Mouse (Mus musculus) embryonic facial prominence, embryonic 11.5 days (tissue): ENCODE data around the gene Notch4. TPM values are rescaled to one million over a fixed set of nuclear protein-coding genes. Genes with fewer than 3 reads are reported as not detected.

ENCODE experiments used
- ATAC-seq: fragments of 200-750 bp; cut with Nextera tagmentation; replicated peaks from 2 replicates; pipeline ENCODE4 v1.8.0; 2017; ENCODE audit warnings: low read depth; ENCODE audit not compliant: insufficient number of reproducible peaks, low FRiP score, low TSS enrichment
- DNase-seq: peaks from one replicate; pipeline ENCODE4 v3.0.0-alpha.2; 2015; ENCODE audit warnings: low spot score
- H3K27ac ChIP-seq: fragments of 300-500 bp; sonication (generic); replicated peaks from 2 replicates; pipeline ENCODE4 v1.5.1; 2014; ENCODE audit warnings: mild to moderate bottlenecking, low read depth, low read length, control low read depth
- H3K27me3 ChIP-seq: fragments of 300-500 bp; sonication (generic); 2 replicates; pipeline ENCODE4 v1.6.1; 2014; ENCODE audit warnings: mild to moderate bottlenecking, low read length, moderate library complexity, mixed read lengths; ENCODE audit not compliant: control insufficient read depth, insufficient read depth
- H3K36me3 ChIP-seq: fragments of 300-500 bp; sonication (generic); replicated peaks from 2 replicates; pipeline ENCODE4 v1.6.1; 2014; ENCODE audit warnings: low read depth, mild to moderate bottlenecking, low read length, moderate library complexity, mixed read lengths; ENCODE audit not compliant: control insufficient read depth, insufficient read depth
- H3K4me1 ChIP-seq: fragments of 300-500 bp; sonication (generic); 2 replicates; pipeline ENCODE4 v1.6.1; 2014; ENCODE audit warnings: low read length, mixed read lengths; ENCODE audit not compliant: control insufficient read depth, insufficient read depth
- H3K4me2 ChIP-seq: fragments of 300-500 bp; sonication (generic); 2 replicates; pipeline ENCODE4 v1.6.1; 2014; ENCODE audit warnings: low read depth, mild to moderate bottlenecking, control low read depth, low read length, moderate library complexity
- H3K4me3 ChIP-seq: fragments of 300-500 bp; sonication (generic); 2 replicates; pipeline ENCODE4 v1.5.1; 2014; ENCODE audit warnings: low read depth, low read length, control low read depth
- H3K9ac ChIP-seq: fragments of 300-500 bp; sonication (generic); replicated peaks from 2 replicates; pipeline ENCODE4 v1.6.1; 2014; ENCODE audit warnings: mild to moderate bottlenecking, control low read depth, low read length
- H3K9me3 ChIP-seq: fragments of 300-500 bp; sonication (generic); replicated peaks from 2 replicates; pipeline ENCODE4 v1.6.1; 2016; ENCODE audit warnings: mild to moderate bottlenecking, low read length, inconsistent platforms, mixed read lengths; ENCODE audit not compliant: control insufficient read depth
- WGBS: fragments of 180-500 bp; shearing (Covaris S2); extraction: QIAGEN DNeasy Blood & Tissue Kit; methylation state at CpG from one replicate; pipeline ENCODE4 v1.1.7; 2014; 5-methylcytosine and 5-hydroxymethylcytosine counted together
- polyA plus RNA-seq: library from polyadenylated mRNA; unstranded; fragments of >200 nt; fragmentation: Nextera tagmentation; extraction: Ambion mirVana; gene quantifications from 2 replicates; pipeline ENCODE4 v1.2.1, GENCODE M21; 2014

Gene Notch4
- polyA plus RNA-seq, 1 experiment from 2014 or later, result 4.8 TPM

DNA sequence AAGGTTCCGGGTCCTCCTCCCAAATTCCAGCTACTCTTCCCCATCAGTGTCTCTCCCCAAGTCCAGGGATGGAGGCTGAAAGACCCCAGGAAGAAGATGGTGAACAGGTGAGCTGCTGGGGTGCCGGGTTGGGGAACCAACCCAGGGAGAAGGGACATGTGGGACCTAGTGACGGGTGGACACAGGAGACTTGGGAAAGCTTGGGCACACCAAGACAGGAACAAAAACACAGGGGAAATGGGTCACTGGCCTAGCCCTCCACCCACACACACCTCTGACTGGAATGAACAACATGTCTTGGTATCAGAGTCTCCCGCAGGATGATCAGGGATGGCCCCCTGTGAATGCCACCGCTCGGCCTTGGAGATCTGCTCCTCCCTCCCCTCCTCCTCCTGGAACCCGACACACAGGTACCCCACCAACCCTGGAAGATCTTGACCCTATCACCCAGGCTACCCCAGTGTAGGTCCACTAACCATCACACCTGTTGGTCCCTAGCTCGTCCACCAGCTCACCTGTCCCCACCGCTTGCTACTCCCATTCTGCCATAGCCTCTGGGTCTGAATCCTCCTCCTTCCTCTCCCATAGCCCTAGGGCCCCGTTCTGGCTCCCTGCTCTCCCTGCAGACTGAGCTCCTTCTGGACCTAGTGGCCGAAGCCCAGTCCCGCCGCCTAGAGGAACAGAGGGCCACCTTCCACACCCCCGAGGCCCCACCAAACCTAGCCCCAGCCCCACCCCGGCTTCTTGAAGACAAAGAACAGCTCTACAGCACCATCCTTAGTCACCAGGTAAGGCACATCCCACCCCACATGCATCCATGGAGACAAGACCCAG is 26.3 kb downstream of the Notch4 start:
- peak overlapping the region; percentile 99 for H3K27ac ChIP-seq
- H3K36me3 ChIP-seq, result peaks cover under 1% of the 10 kb centered on the region; the same call in 1 of the 2 replicates
- H3K9ac ChIP-seq, result no peak overlapping the region
- no peaks in the 10 kb centered on the region for H3K27me3 ChIP-seq
- H3K9me3 ChIP-seq, result no peaks in the 10 kb centered on the region
- H3K4me1 ChIP-seq, result peaks cover 37% of the 10 kb centered on the region
- 45% methylated on average over 14 of the region's 15 CpGs for WGBS
- H3K4me2 ChIP-seq, result no peak overlapping the region
- ATAC-seq (no peak), DNase-seq (no peak)
- 0 out of 2 replicates have a peak overlapping the region, but pooled peaks have one; percentile 15 for H3K4me3 ChIP-seq

DNA sequence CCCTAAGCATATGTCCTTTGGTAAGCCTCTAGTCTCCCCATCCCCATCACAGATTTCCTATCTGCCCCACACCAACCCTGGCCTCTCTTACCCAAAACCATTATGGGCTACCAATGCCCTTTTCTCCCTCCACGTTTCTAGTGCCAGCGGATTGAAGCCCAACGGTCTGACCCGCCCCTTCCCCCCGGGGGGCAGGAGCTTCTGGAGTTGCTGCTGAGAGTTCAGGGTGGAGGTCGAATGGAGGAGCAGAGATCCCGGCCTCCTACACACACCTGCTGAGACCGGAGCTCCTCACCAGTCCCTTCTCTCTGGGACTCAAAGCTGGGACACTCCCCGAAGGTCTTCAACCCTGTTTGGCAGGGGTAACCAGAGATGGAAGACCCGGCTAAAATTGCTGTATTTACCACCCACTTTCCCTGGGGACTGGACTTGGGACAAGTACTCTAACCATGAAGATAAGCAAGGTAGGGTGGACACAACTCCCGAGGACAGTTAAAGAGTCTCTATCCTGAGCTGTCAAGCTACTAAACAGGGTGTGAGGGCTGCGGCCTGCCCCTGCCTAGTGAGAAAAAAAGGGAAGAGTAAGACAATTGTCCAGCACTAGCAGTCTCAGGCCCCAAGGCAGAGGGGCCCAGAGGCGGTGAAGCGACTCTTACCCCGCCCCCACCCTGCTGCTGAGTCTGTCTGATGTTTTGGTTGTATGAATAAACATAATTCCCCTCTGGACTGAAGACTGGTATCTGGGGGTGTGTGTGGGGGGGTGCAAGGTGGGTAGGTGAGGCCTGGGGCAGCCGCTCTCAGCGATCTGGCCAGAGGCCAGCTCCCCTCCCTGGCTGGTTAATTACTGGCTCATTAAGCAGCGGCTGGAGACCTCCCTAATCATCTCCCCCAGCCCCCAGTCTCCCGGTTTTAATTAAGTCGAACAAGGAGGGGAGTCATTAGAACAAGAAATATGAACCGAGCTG is 27.2 kb downstream of the Notch4 start, which contains the start of gene Pbx2:
Pbx2 (plus strand) TSS at position 238 of the 965 bp plus-strand sequence.
- WGBS, result 3% methylated on average over 21 of the region's 21 CpGs
- Histone ChIP-seq H3K27me3 (no peaks in the 10 kb centered on the region), H3K4me1 (peaks cover 33% of the 10 kb centered on the region), H3K4me2 (peak within 1 kb of the TSS; percentile 93), H3K4me3 (peak within 1 kb of the TSS; percentile 91), H3K36me3 (peaks cover 3% of the 10 kb centered on the region; the same call in 1 of the 2 replicates), H3K27ac (peak within 1 kb of the TSS; percentile 99), H3K9me3 (no peaks in the 10 kb centered on the region), H3K9ac (peak within 1 kb of the TSS; percentile 98)
- peak; percentile 60 for DNase-seq
- 0 out of 2 replicates have a peak, but pooled peaks have one; percentile 7 for ATAC-seq

DNA sequence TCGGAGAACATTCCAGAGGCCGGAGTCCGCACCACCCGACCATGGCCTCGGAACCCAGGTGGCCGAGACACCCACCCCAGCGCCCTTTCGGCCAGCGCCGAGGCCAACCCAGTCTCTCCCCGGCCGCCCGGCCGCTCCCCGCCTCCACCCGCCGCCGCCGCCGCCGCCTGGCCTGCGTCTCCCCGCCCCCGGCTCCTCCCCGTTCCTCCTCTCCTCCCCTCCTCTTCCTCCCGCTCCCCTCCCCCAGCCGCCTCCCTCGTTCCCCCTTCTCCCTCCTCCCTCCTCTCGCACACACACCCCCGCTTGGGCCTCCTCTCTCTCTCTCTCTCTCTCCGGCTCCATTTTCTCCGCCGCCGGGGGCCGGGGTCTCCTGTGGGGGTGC is 27.9 kb downstream of the Notch4 start:
- ATAC-seq, result 0 out of 2 replicates have a peak, but pooled peaks have one; percentile 27

DNA sequence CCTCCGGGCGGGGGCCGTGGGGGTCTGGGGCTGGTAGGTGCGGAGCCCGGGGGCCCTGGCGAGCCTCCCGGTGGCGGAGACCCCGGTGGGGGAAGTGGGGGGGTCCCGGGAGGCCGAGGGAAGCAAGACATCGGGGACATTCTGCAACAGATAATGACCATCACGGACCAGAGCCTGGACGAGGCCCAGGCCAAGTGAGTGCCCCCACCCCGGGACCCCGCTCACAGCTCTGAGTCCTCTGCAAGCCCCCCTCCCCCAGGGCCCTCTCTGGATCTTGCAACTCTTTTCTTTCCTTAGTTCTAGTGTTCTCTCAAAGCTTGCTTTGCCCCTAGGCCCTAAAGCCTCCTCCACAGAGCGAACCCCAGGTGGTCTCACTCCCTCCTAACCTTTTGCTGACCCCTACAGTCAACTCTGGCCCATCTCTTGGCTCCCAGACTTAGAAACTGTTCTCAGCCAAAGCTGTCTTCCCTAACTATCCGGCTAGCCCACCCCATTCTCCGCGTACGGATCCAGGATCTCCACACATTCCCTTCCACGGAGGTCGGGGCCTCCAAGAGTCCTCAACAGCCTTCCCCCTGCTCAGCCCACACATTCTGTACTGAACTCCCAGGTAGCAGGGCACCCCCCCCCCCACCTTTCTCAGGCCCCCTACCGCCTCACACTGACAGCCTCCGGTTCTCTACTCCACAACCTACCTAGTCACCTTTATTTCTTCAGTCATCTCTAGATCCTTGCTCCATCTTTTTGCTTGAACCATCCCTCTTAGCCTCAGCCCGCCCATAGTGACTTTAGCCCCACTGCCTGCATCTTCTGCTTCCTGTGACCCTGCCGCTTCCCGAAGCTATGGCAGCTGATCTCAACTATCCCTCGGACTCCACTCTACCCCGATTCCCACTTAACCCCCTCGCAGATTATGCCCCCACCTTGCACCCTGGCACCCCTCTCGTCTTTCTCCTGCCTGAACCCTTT is 28.8 kb downstream of the Notch4 start:
- no peaks in the 10 kb centered on the region for H3K9me3 ChIP-seq
- peak overlapping the region; percentile 98 for H3K9ac ChIP-seq
- H3K27ac ChIP-seq, result peak overlapping the region; percentile 99
- ATAC-seq (no peak), DNase-seq (peak; percentile 63)
- peaks cover 34% of the 10 kb centered on the region for H3K4me1 ChIP-seq
- peaks cover 3% of the 10 kb centered on the region; the same call in 1 of the 2 replicates for H3K36me3 ChIP-seq
- no peaks in the 10 kb centered on the region for H3K27me3 ChIP-seq
- WGBS, result under 1% methylated on average over 30 of the region's 32 CpGs
- H3K4me3 ChIP-seq, result peak overlapping the region; percentile 91
- peak overlapping the region; percentile 93 for H3K4me2 ChIP-seq

More for the DNA sequence above, 27.9 kb downstream of the Notch4 start:
- peak; percentile 94 for DNase-seq
- Histone ChIP-seq H3K27me3 (no peaks in the 10 kb centered on the region), H3K4me2 (peak overlapping the region; percentile 93), H3K36me3 (peaks cover 3% of the 10 kb centered on the region; the same call in 1 of the 2 replicates), H3K4me3 (peak overlapping the region; percentile 91), H3K9me3 (no peaks in the 10 kb centered on the region), H3K4me1 (peaks cover 33% of the 10 kb centered on the region), H3K27ac (peak overlapping the region; percentile 99), H3K9ac (peak overlapping the region; percentile 98)
- 2% methylated on average over 30 of the region's 35 CpGs for WGBS

DNA sequence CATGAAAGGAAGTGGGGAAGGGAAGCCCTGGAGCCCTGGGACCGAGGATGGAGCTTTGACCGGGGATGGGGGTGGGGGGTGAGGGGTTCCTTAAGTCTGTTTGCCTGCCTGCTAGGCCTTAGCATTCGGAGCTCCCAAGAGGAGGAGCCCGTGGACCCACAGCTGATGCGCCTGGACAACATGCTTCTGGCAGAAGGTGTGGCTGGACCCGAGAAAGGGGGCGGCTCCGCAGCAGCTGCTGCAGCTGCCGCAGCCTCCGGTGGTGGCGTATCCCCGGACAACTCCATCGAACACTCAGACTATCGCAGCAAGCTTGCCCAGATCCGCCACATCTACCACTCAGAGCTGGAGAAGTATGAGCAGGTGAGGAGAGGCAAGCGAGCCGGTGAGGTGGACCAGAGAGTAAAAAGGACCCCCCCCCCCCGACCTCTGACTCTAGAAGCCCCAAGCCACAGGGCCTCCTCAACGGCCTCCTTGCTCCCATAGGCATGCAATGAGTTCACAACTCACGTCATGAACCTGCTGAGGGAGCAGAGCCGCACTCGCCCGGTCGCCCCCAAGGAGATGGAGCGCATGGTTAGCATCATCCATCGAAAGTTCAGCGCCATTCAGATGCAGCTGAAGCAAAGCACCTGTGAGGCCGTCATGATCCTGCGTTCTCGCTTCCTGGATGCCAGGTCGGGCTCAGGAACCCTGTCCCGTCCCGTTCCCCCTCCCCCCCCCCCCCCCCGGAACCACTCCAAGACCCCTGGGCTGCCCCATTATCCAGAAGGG is 29.9 kb downstream of the Notch4 start:
- Histone ChIP-seq H3K27ac (0 out of 2 replicates have a peak overlapping the region, but pooled peaks have one; percentile 25), H3K9ac (peak overlapping the region; percentile 98), H3K4me2 (peak overlapping the region; percentile 93), H3K27me3 (no peaks in the 10 kb centered on the region), H3K9me3 (no peaks in the 10 kb centered on the region), H3K36me3 (peaks cover 3% of the 10 kb centered on the region; the same call in 1 of the 2 replicates), H3K4me3 (peak overlapping the region; percentile 91), H3K4me1 (peaks cover 34% of the 10 kb centered on the region)
- ATAC-seq, result no peak
- 43% methylated on average over 32 of the region's 34 CpGs for WGBS
- DNase-seq, result peak; percentile 45

DNA sequence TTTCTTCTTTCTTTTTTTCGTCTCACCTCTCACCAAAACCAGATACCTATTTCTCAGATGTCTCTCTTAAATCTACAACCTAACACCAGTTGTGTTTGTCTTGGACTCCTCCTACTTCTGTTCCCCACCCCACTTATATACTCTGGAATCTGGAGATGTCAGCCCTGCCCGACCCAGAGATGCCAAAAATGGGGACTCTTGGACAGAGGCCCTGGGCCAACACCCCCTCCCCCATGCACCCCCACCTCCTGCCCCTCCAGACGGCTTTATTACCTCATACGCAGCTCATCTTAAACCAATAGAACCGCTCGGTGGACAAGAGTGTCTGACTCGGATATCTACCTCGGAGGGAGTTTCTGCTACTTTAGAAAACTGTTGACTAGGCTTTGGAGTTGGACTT is 32.0 kb downstream of the Notch4 start:
- Histone ChIP-seq H3K4me2 (no peak overlapping the region), H3K9me3 (no peaks in the 10 kb centered on the region), H3K36me3 (peaks cover 3% of the 10 kb centered on the region; the same call in 1 of the 2 replicates), H3K9ac (no peak overlapping the region), H3K4me1 (peaks cover 20% of the 10 kb centered on the region), H3K27me3 (no peaks in the 10 kb centered on the region), H3K27ac (no peak overlapping the region), H3K4me3 (no peak overlapping the region)
- 74% methylated on average over 8 of the region's 8 CpGs for WGBS
- no peak for ATAC-seq
- no peak for DNase-seq
